Mouse (Mus musculus) liver, adult 2 months (tissue): ENCODE results near the gene Tmem143.

ENCODE experiments used
- CTCF ChIP-seq: fragments of 200-500 bp; IDR thresholded peaks from 2 replicates; pipeline ENCODE4 v1.5.1; 2011; ENCODE audit warnings: low read depth, low read length, control low read depth
- POLR2A ChIP-seq: fragments of 200-500 bp; IDR thresholded peaks from 2 replicates; pipeline ENCODE4 v1.6.1; 2011; ENCODE audit warnings: low read length, control low read depth; ENCODE audit not compliant: insufficient read depth; ENCODE audit errors: extremely low read depth

- TF ChIP-seq POLR2A (no peak), CTCF (no peak)
Observed at GRCm38 (mm10) chr7:45915011-45915410, 18.3 kb downstream of the Tmem143 start.
